Mouse (Mus musculus) stomach, postnatal 0 days (tissue): ENCODE measurements around the gene Arel1. TPM values are rescaled to one million over a fixed set of nuclear protein-coding genes. Genes with fewer than 3 reads are reported as not detected.

ENCODE experiments used
- ATAC-seq: fragments of 200-750 bp; cut with Nextera tagmentation; 2 replicates; pipeline ENCODE4 v1.8.0; 2017; ENCODE audit not compliant: low FRiP score, low TSS enrichment
- DNase-seq: peaks from one replicate; pipeline ENCODE4 v3.0.0-alpha.2; 2016; ENCODE audit warnings: low spot score
- H3K27ac ChIP-seq: fragments of 300-500 bp; sonication (generic); replicated peaks from 2 replicates; pipeline ENCODE4 v1.5.1; 2014; ENCODE audit warnings: mild to moderate bottlenecking, control low read depth
- H3K27me3 ChIP-seq: fragments of 300-500 bp; sonication (generic); 2 replicates; pipeline ENCODE4 v1.6.1; 2014; ENCODE audit warnings: low read length; ENCODE audit not compliant: control insufficient read depth, insufficient read depth
- H3K36me3 ChIP-seq: fragments of 300-500 bp; sonication (generic); 2 replicates; pipeline ENCODE4 v1.6.1; 2014; ENCODE audit warnings: low read length, mixed read lengths; ENCODE audit not compliant: control insufficient read depth, insufficient read depth
- H3K4me1 ChIP-seq: fragments of 300-500 bp; sonication (generic); replicated peaks from 2 replicates; pipeline ENCODE4 v1.6.1; 2014; ENCODE audit warnings: antibody characterized with exemption; ENCODE audit not compliant: control insufficient read depth, insufficient read depth
- H3K4me2 ChIP-seq: fragments of 300-500 bp; sonication (generic); replicated peaks from 2 replicates; pipeline ENCODE4 v1.6.1; 2014; ENCODE audit warnings: low read depth, mild to moderate bottlenecking, control low read depth, moderate library complexity
- H3K4me3 ChIP-seq: fragments of 300-500 bp; sonication (generic); 2 replicates; pipeline ENCODE4 v1.5.1; 2014; ENCODE audit warnings: low read depth, low read length, control low read depth
- H3K9ac ChIP-seq: fragments of 300-500 bp; sonication (generic); 2 replicates; pipeline ENCODE4 v1.6.1; 2014; ENCODE audit warnings: mild to moderate bottlenecking, low read length, control low read depth, mixed read lengths
- H3K9me3 ChIP-seq: fragments of 300-500 bp; sonication (generic); 2 replicates; pipeline ENCODE4 v1.6.1; 2016; ENCODE audit warnings: low read length; ENCODE audit not compliant: control insufficient read depth
- CTCF ChIP-seq: IDR thresholded peaks from 2 replicates; pipeline ENCODE4 v1.5.1; 2016; ENCODE audit warnings: antibody characterized with exemption, low read depth, mild to moderate bottlenecking, moderate library complexity
- EP300 ChIP-seq: optimal IDR thresholded peaks from 2 replicates; pipeline ENCODE3; 2016; ENCODE audit warnings: antibody characterized with exemption
- WGBS: fragments of 180-500 bp; shearing (Covaris S2); extraction: QIAGEN DNeasy Blood & Tissue Kit; methylation state at CpG from one replicate; pipeline ENCODE4 v1.1.7; 2014; 5-methylcytosine and 5-hydroxymethylcytosine counted together
- polyA plus RNA-seq: library from polyadenylated mRNA; unstranded; fragments of >200 nt; fragmentation: Nextera tagmentation; extraction: Ambion mirVana; gene quantifications from 2 replicates; pipeline ENCODE4 v1.2.1, GENCODE M21; 2015

Arel1 gene
- 4.8 and 5.0 TPM in 2 replicates for polyA plus RNA-seq

DNA sequence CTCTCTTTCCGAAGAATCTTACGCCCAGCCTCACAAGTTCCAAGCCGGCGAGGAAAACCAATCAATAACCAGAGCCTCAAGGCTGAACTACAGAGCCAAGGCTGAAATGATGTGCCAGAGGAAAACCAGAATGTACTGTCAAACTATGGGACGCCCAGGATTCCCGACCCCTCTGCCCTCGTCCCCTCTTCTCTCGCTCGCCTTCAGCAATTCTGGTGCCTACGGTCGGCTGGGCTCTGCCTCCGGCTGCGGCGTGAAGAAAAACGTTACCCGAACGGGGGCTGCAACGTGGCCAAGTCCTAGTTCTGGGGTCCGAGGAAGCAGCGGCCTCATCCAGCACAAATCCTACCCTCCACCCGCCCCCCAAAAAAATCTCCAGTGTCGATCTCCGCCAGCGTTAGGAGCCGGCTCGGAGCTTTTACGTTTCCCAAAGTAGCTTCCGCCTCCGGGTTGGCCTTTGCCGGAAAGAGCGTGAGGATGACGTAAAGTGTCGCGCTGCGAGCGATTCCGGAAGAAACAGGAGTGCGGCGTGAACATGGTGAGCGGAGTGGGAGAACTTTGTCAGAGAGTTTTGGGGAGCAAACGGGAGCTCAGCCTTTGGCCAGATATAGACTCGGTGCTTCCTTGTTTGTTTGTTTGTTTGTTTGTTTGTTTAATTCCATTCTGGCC, at the start of gene Arel1, which contains the start of gene Fcf1:
TSS of gene Arel1 (minus strand) at position 473 of the 669 bp plus-strand sequence.
TSS of gene Fcf1 (plus strand) at position 470 of the 669 bp plus-strand sequence.
- under 1% methylated on average over 42 of the region's 42 CpGs for WGBS
- DNase-seq (peak; percentile 90), ATAC-seq (peak; percentile 93)
- H3K4me2 ChIP-seq, result peak within 1 kb of the TSS; percentile 84
- H3K36me3 ChIP-seq, result no peaks in the 10 kb centered on the region
- H3K9me3 ChIP-seq, result no peaks in the 10 kb centered on the region
- peak within 1 kb of the TSS; percentile 78 for H3K4me3 ChIP-seq
- 0 out of 2 replicates have a peak, but pooled peaks cover 5% of the 10 kb centered on the region for H3K4me1 ChIP-seq
- H3K9ac ChIP-seq, result peak within 1 kb of the TSS; percentile 80
- H3K27me3 ChIP-seq, result no peaks in the 10 kb centered on the region
- peak within 1 kb of the TSS; percentile 53 for H3K27ac ChIP-seq
- TF ChIP-seq EP300 (no peak), CTCF (no peak)

DNA sequence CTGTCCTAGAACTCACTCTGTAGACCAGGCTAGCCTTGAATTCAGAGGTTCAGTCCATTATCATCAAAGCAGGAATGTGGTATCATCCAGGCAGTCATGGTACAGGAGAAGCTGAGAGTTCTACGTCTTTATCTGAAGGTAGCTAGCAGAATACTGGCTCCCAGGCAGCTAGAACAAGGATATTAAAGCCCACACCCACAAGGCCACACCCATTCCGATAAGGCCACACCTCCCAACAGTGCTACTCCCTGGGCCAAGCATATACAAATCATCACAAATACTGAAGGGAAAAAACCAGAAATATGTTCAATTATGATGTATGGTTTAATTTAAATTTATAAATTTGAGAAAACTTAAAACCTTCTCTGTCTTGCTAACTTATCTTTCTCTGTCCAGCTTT, 41.5 kb upstream of the Arel1 start:
- H3K4me3 ChIP-seq, result no peak overlapping the region
- H3K4me2 ChIP-seq, result no peak overlapping the region
- DNase-seq, result no peak
- H3K4me1 ChIP-seq, result no peaks in the 10 kb centered on the region
- TF ChIP-seq EP300 (no peak), CTCF (no peak)
- no peaks in the 10 kb centered on the region for H3K9me3 ChIP-seq
- no peaks in the 10 kb centered on the region for H3K27me3 ChIP-seq
- H3K9ac ChIP-seq, result no peak overlapping the region
- H3K27ac ChIP-seq, result no peak overlapping the region
- H3K36me3 ChIP-seq, result peaks cover 16% of the 10 kb centered on the region
- 82% methylated on average over 2 of the region's 2 CpGs for WGBS
- ATAC-seq, result no peak

DNA sequence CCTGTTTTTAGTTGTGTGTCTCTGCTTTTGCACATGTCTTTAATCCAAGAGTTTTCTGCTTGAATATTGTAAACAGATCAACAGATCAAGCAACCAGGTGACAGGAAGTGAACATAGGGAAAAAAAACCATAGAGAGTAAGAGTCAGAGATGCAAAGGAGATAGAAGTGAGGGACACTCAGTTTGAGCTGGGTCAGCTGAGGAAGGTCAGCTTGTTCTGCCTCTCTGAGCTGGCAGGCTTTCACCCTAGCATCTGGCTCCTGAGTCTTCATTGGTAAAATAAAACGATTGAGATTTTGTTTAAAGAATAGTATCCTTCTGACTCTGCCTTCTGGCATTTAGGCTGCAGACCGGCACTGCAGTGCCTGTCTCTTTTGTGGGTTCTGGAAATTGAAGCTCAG, 39.8 kb upstream of the Arel1 start:
- Histone ChIP-seq H3K36me3 (peaks cover 16% of the 10 kb centered on the region), H3K27me3 (no peaks in the 10 kb centered on the region), H3K27ac (no peak overlapping the region), H3K9ac (no peak overlapping the region), H3K9me3 (no peaks in the 10 kb centered on the region), H3K4me2 (no peak overlapping the region), H3K4me1 (no peaks in the 10 kb centered on the region), H3K4me3 (no peak overlapping the region)
- TF ChIP-seq CTCF (no peak), EP300 (no peak)
- ATAC-seq (no peak), DNase-seq (no peak)
- WGBS, result 65% methylated on average over 2 of the region's 2 CpGs

DNA sequence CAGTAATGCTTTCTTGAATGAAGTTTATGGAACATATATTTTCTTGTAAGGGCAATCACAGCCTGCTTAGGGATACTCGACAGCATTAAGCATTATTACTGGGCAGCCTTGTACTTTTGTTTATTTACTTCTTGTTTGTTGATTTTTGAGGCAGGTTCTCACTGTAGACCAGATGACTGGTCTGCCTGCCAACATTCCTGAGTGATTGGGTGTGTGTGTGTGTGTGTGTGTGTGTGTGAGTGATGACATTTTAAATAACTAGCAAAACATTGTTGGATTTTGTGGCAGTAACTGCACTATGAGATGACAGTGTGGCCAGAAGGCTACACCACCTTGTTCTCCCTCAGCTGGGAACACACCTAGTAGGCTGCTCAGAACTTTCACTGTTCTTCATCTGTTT, 39.1 kb upstream of the Arel1 start:
- Histone ChIP-seq H3K27me3 (no peaks in the 10 kb centered on the region), H3K27ac (no peak overlapping the region), H3K4me3 (no peak overlapping the region), H3K9ac (no peak overlapping the region), H3K36me3 (peaks cover 11% of the 10 kb centered on the region), H3K4me2 (no peak overlapping the region), H3K4me1 (no peaks in the 10 kb centered on the region), H3K9me3 (no peaks in the 10 kb centered on the region)
- TF ChIP-seq CTCF (no peak), EP300 (no peak)
- ATAC-seq (no peak), DNase-seq (no peak)
- WGBS, result 51% methylated on average over 1 of the region's 1 CpGs

DNA sequence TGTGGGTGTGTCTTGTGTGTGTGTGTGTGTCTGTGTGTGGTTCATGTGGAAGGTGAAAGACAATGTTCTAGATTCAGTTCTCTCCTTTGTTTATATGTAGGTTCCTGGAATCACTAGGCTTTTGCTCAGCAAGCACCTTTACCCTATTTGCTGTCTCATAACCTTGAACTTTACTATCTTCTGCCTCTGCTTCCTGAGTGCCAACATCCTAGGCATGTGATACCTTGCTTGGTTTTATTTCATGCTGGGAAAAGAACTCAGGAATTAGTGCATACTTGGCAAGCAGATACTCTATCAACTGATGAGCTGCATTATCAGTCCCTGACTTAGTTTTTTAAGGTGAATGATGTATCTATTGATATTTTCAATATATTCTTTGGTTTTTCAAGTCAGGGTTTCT, 36.3 kb upstream of the Arel1 start:
- no peak for TF ChIP-seq EP300
- TF ChIP-seq CTCF, result no peak
- Histone ChIP-seq H3K9me3 (no peaks in the 10 kb centered on the region), H3K9ac (no peak overlapping the region), H3K4me1 (no peaks in the 10 kb centered on the region), H3K4me2 (no peak overlapping the region), H3K27me3 (no peaks in the 10 kb centered on the region), H3K4me3 (no peak overlapping the region), H3K27ac (no peak overlapping the region), H3K36me3 (no peaks in the 10 kb centered on the region)
- DNase-seq (no peak), ATAC-seq (no peak)

DNA sequence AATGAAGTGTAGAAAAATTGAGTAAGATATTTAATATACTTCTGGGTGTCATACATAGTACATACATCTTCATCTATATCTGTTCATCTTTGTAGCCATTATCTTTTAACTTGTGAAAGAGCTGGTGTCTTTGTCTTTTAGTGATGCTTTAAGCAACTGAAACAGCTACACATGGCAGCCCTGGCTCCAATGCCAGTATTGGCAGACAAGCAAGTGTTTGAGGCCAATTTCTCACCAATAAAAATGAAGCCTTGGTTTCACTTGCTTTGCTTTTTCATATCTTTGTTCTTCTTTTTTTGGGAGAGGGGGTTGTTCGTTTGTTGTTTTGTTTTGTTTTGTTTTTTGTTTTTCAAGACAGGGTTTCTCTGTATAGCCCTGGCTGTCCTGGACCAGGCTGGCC, 35.5 kb upstream of the Arel1 start:
- no peak for ATAC-seq
- no peak overlapping the region for H3K4me3 ChIP-seq
- 91% methylated on average over 1 of the region's 1 CpGs for WGBS

More for the DNA sequence above, 35.5 kb upstream of the Arel1 start:
- no peak for DNase-seq
- Histone ChIP-seq H3K9me3 (no peaks in the 10 kb centered on the region), H3K9ac (no peak overlapping the region), H3K4me1 (no peaks in the 10 kb centered on the region), H3K4me2 (no peak overlapping the region), H3K27me3 (no peaks in the 10 kb centered on the region), H3K36me3 (no peaks in the 10 kb centered on the region), H3K27ac (no peak overlapping the region)
- no peak for TF ChIP-seq EP300
- no peak for TF ChIP-seq CTCF
